10 mouse cellular contexts compared by ENCODE assay signal in genomic region chr3:40453552-40453951, GRCm38 (mm10).
DNase-seq lines count a peak whose midpoint lies in the region; ATAC-seq and TF ChIP-seq lines count a peak whose summit lies in the region.
"Had no signal": no experiment of that assay in that cellular context is flagged by ENCODE, and none has a peak within 500 bp of the region (broad histone marks: within the 10 kb centered on the region; RNA-seq: fewer than 3 reads in every experiment).

No protein-coding gene starts in this region.

- no peaks in the 10 kb centered on the region for H3K27me3 ChIP-seq in limb, embryonic 12.5 days
- H3K27me3 ChIP-seq: neural tube, embryonic 15.5 days had no signal

- no peak overlapping the region for H3K9ac ChIP-seq in limb, embryonic 12.5 days (replicated peaks)
- H3K9ac ChIP-seq: neural tube, embryonic 15.5 days had no signal

- H3K27ac ChIP-seq in limb, embryonic 12.5 days: peak overlapping the region; percentile 69
- H3K27ac ChIP-seq: neural tube, embryonic 15.5 days had no signal

- H3K9me3 ChIP-seq in limb, embryonic 12.5 days: no peaks in the 10 kb centered on the region
- H3K9me3 ChIP-seq: neural tube, embryonic 15.5 days had no signal

- intact Hi-C loops in left cerebral cortex, postnatal 25 days (cut with DNase I): no loop called here

- 7% methylated on average over 4 of the region's 4 CpGs for WGBS in limb, embryonic 12.5 days

- TF ChIP-seq CTCF in brain, embryonic 14.5 days (IDR thresholded peaks at IDR 0.05; ENCODE audit: borderline replicate concordance, extremely low read depth, insufficient read depth, insufficient read length): no peak

- no peak overlapping the region for H3K4me3 ChIP-seq in limb, embryonic 12.5 days (replicated peaks)
- H3K4me3 ChIP-seq: neural tube, embryonic 15.5 days had no signal

- no peak overlapping the region for H3K4me2 ChIP-seq in limb, embryonic 12.5 days
- H3K4me2 ChIP-seq: neural tube, embryonic 15.5 days had no signal

- TF ChIP-seq POLR2A in brain, embryonic 14.5 days (IDR thresholded peaks at IDR 0.05; ENCODE audit: borderline replicate concordance, extremely low read depth, insufficient read depth, insufficient read length, poor library complexity, severe bottlenecking): no peak

- ATAC-seq in limb, embryonic 12.5 days (ENCODE audit: insufficient number of reproducible peaks, insufficient read depth, low FRiP score, low TSS enrichment, low read depth): no peak

- DNase-seq in NIH3T3 (ENCODE audit: low read depth): peak; percentile 60
- peak; percentile 31 for DNase-seq in brain, embryonic 14.5 days (ENCODE audit: low read depth)
- DNase-seq in heart, adult 8-10 months (ENCODE audit: low spot score): peak; percentile 35
- DNase-seq in thymus, postnatal 36 days: no peak
- no peak for DNase-seq in ovary, adult 18-20 months (ENCODE audit: low spot score)
- DNase-seq in left cerebral cortex, postnatal 25 days (ENCODE audit: low spot score in 2 of 2): no peak
- no peak for DNase-seq in thymus, adult 18-20 months
- DNase-seq: kidney, adult 8-10 months had no signal

- H3K36me3 ChIP-seq in limb, embryonic 12.5 days: no peaks in the 10 kb centered on the region
- H3K36me3 ChIP-seq: neural tube, embryonic 15.5 days had no signal

- H3K4me1 ChIP-seq in limb, embryonic 12.5 days (replicated peaks): peaks cover 12% of the 10 kb centered on the region

Comparison
In these comparisons a context has a peak if more than half of its experiments do, and no peak if none do; other contexts are left out.
1. DNase-seq: peak in NIH3T3 (single experiment), brain, embryonic 14.5 days (single experiment) and heart, adult 8-10 months (single experiment); none in thymus, postnatal 36 days (0 of 2), ovary, adult 18-20 months (single experiment), left cerebral cortex, postnatal 25 days (0 of 2) and thymus, adult 18-20 months (0 of 2).